Mouse (Mus musculus) ES-CJ7 (cell line): ENCODE measurements at regions not wholly inside any gene's neighbourhood (a gene's known extent, or its start where the extent isn't known, plus 50 kb on each side); places are given as distances from the start of the nearest gene placed in this dataset.

ENCODE experiments used
- DNase-seq: peaks from one replicate; pipeline ENCODE4 v3.0.0; 2011; ENCODE audit warnings: low read depth, low spot score

- DNase-seq: no peak
Observed at GRCm38 (mm10) chr11:20985069-20985759, 105.9 kb upstream of the Peli1 start.

- DNase-seq: no peak
Observed at GRCm38 (mm10) chr11:20985771-20986170, 105.3 kb upstream of the Peli1 start.

- DNase-seq: no peak
Observed at GRCm38 (mm10) chr11:20987171-20987815, 103.8 kb upstream of the Peli1 start.

- DNase-seq: no peak
Observed at GRCm38 (mm10) chr11:20987841-20988251, 103.2 kb upstream of the Peli1 start.

GRCm38 (mm10) chr11:20988871-20989270 lies 102.2 kb upstream of the Peli1 start:
- no peak for DNase-seq

- DNase-seq: no peak
Observed at GRCm38 (mm10) chr11:20993580-20993979, 97.5 kb upstream of the Peli1 start.

GRCm38 (mm10) chr11:21001400-21001799 lies 89.7 kb upstream of the Peli1 start:
- no peak for DNase-seq

- no peak for DNase-seq
Observed at GRCm38 (mm10) chr11:21007222-21007621, 83.9 kb upstream of the Peli1 start.

- no peak for DNase-seq
Observed at GRCm38 (mm10) chr11:21009505-21009904, 81.6 kb upstream of the Peli1 start.

GRCm38 (mm10) chr11:21010867-21011266 lies 80.2 kb upstream of the Peli1 start:
- peak; percentile 12 for DNase-seq

GRCm38 (mm10) chr11:21014250-21014649 lies 76.8 kb upstream of the Peli1 start:
- DNase-seq: no peak

- DNase-seq: no peak
Observed at GRCm38 (mm10) chr11:21015536-21015935, 75.6 kb upstream of the Peli1 start.

- no peak for DNase-seq
Observed at GRCm38 (mm10) chr11:21016133-21016746, 74.9 kb upstream of the Peli1 start.

- DNase-seq: no peak
Observed at GRCm38 (mm10) chr11:21016791-21017329, 74.2 kb upstream of the Peli1 start.

GRCm38 (mm10) chr11:21019829-21020228 lies 71.3 kb upstream of the Peli1 start:
- no peak for DNase-seq

GRCm38 (mm10) chr11:21024111-21024510 lies 67.0 kb upstream of the Peli1 start:
- DNase-seq: no peak

- no peak for DNase-seq
Observed at GRCm38 (mm10) chr11:21024521-21024920, 66.6 kb upstream of the Peli1 start.

- no peak for DNase-seq
Observed at GRCm38 (mm10) chr11:21027299-21027698, 63.8 kb upstream of the Peli1 start.

GRCm38 (mm10) chr11:21030362-21030761 lies 60.7 kb upstream of the Peli1 start:
- peak; percentile 19 for DNase-seq

- no peak for DNase-seq
Observed at GRCm38 (mm10) chr11:21031816-21032215, 59.3 kb upstream of the Peli1 start.

- no peak for DNase-seq
Observed at GRCm38 (mm10) chr11:21033234-21033822, 57.8 kb upstream of the Peli1 start.

- peak; percentile 14 for DNase-seq
Observed at GRCm38 (mm10) chr11:21033823-21034401, 57.2 kb upstream of the Peli1 start.
